Mouse (Mus musculus): Measurements from ENCODE around the gene Shc2.

Gene Shc2

GRCm38 (mm10) chr10:79637128-79638110 lies at the start of gene Shc2:
Shc2 (minus strand) TSS chr10:79637918.
- DNase-seq: peak; percentile 37

DNA sequence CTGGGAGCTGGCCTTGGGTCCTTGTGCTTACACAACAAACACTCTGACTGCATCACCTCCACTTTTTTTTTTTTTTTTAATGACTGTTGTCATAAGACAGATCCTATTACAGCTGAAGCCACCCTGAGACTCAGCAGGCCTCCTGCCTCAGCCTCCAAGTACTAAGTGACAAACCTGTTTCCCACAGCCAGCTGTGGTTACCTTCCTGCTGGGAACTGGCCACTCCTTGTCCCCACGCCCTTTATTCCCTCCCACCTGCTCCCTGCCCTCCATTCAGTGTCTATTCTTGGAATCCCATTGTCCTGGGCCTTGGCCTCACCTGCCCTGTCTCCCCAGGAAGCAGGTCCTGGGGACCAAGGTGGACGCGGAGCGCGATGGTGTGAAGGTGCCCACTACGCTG lies 49.8 kb upstream of the Shc2 start:
- no peak for DNase-seq

- no peak for DNase-seq
Observed at GRCm38 (mm10) chr10:79686691-79687090, 49.0 kb upstream of the Shc2 start.

- DNase-seq: no peak
Observed at GRCm38 (mm10) chr10:79686219-79686618, 48.5 kb upstream of the Shc2 start.

- no peak for DNase-seq
Observed at GRCm38 (mm10) chr10:79684770-79685600, 47.3 kb upstream of the Shc2 start.

GRCm38 (mm10) chr10:79683726-79684640 lies 46.3 kb upstream of the Shc2 start:
- peak; percentile 41 for DNase-seq

GRCm38 (mm10) chr10:79682916-79683582 lies 45.3 kb upstream of the Shc2 start:
- DNase-seq: peak; percentile 77

- DNase-seq: no peak
Observed at GRCm38 (mm10) chr10:79682551-79682915, 44.8 kb upstream of the Shc2 start.

GRCm38 (mm10) chr10:79681591-79682245 lies 44.0 kb upstream of the Shc2 start, which contains the start of gene Cdc34:
Cdc34 (plus strand) TSS chr10:79682195.
- DNase-seq: peak; percentile 98

- DNase-seq: no peak
Observed at GRCm38 (mm10) chr10:79680606-79681495, 43.1 kb upstream of the Shc2 start.

GRCm38 (mm10) chr10:79675346-79676035 lies 37.8 kb upstream of the Shc2 start:
- no peak for DNase-seq

- DNase-seq: no peak
Observed at GRCm38 (mm10) chr10:79673054-79673453, 35.3 kb upstream of the Shc2 start.

GRCm38 (mm10) chr10:79672088-79672455 lies 34.4 kb upstream of the Shc2 start:
- DNase-seq: no peak

GRCm38 (mm10) chr10:79671396-79672087 lies 33.8 kb upstream of the Shc2 start:
- DNase-seq: no peak

DNA sequence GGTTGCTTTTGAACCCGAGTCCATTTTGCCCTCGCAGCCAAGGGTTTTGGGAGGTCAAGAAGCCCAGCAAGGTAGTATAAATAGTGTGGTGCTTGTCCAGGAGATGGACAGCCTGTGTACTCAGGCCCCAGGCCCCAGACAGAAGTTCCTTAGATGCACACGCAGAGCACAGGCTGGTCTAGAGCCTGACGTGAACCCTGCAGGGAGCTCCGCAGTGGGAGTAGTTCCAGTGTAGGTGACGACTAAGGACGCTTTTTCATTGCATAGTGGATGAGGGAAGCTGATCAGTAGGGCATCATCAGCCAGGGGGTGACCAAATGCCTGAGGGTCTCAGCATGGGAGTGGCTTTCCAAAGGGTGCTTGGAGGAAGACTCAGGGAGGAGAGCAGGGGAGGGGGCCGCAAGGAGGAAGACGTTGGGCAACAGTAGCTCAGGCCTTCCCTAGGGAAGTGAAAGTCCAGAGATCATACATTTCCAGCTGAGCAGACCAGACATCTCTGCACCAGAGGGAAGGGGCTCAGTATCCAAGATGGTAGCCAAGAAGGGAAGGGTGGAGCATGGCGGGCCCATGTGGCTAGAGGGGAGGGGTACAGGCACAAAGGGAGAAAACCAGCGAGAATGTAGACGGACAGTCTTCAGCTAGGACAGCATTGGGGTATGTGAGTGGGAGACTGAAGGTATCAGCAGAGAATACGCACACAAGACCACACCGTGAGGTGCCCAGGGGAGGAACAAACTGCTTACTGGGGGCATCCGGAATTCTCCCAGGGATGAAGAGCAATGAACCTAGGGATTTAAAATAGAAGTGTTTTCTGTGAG lies 32.6 kb upstream of the Shc2 start:
- no peak for DNase-seq

DNA sequence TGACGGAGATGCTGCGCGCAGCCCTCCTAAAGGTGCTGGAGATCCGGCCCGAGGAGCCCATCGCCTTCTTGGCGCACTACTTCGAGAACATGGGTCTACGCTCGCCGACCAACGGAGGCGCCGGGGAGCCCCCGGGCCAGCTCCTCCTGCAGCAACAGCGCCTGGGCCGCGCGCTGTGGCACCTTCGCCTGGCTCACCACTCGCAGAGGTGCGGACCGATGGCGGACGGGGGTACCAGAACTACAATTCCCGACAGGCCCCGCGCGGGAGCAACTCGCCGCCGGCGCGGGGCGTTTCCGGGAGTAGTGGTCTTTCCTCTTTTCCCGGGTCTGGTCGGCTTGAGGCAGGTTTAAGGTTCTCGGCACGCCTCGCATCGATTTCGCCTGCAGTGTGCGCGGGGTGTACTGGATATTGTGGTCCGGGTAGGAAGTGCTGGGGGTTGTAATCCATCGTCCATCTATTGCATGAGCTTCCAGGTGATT lies 31.9 kb upstream of the Shc2 start:
- peak; percentile 77 for DNase-seq

- DNase-seq: peak; percentile 85
Observed at GRCm38 (mm10) chr10:79668771-79669575, 31.3 kb upstream of the Shc2 start, which contains the start of gene Tpgs1. Tpgs1 (plus strand) TSS chr10:79669369.

All from liver (tissue).